Mouse (Mus musculus) embryo, embryonic 9.5 days (tissue): ENCODE data around the gene Tango6.
A peak's percentile ranks its signal among the peaks of the same experiment; 100 is the strongest.

ENCODE experiments used
- DNase-seq: peaks from one replicate; pipeline ENCODE4 v3.0.0-alpha.2; 2017; ENCODE audit errors: extremely low spot score

Gene Tango6

GRCm38 (mm10) chr8:106682971-106683668 lies at the start of gene Tango6:
TSS of gene Tango6 (plus strand) at chr8:106683068.
- DNase-seq, result peak; percentile 89

DNA sequence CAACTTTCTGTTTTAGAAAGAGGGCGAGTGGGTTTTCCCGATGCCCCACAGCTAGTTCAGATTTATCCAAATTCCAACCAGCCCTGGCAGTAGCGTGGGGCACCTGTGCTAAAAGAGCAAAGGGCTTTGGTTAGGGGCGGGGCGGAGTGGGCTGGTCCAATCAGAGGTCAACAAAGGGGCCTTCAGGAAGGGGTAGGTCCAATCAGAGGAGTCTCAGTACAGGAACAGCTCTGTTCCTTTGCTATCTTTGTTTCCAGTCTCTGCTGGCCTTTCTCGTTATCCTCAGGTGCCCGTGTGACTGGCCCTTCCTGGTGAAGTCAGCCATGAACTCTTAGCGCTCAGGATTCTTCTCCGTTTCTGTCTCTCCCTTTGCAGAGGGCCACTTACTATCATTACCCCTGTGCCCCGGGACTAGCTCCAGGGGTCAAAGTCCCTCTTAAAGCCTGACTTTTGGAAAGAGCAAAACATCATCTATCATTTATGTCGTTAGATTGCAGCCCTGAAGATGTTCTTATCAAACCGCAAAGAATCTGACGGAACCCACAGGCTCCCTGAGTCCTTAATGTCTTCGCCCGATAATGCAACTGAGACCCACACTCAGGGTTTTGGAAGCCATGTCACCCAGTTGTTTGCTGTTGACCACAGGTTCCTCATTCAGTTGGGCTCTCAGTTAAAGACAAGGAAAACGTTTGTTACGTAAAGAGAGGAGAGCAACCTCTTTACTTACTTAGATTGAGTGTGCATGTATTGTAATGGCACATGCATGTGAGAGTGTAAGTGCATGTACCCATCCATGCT lies 49.3 kb upstream of the Tango6 start:
- no peak for DNase-seq

DNA sequence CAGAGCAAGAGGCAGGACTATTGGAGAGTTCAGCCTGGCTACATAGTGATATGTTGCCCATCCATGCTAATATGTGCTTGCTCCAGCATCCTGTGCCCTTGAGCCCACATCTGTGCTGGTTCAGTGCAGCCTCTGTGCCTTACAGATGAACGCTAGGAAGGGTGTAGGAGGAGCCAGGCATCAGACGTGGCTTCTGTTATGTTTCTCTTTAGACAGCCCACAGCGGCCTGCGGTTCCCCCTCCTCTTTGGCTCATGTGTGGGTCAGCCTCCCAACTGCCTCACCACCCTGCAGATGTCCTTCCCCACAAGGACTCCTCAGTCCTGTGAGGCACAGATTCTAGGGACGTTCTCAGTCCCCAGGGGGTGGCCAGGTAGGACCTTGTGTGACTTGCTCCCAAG lies 47.6 kb upstream of the Tango6 start:
- DNase-seq, result no peak

DNA sequence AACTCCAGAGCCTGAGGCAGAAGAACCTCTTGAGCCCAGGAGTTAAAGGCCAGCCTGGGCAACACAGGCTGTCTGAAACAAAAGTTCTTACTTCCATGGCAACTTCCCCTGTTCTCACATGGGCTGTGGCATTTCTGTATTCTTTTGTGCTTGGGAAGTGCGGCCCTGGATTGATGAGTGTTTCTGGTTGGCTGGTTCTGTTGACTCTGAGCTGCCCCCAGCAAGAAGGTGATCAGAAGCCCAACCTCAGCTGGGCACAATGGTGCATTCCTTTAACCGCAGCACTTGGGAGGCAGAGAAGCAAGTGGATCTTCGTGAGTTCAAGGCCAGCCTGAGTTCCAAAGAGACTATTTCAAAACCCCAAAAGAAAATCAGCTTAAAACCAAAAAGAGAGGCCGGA lies 45.4 kb upstream of the Tango6 start:
- DNase-seq, result peak; percentile 25

- DNase-seq, result no peak
These were observed 44.0 kb upstream of the Tango6 start for GRCm38 (mm10) chr8:106638768-106639295.

DNA sequence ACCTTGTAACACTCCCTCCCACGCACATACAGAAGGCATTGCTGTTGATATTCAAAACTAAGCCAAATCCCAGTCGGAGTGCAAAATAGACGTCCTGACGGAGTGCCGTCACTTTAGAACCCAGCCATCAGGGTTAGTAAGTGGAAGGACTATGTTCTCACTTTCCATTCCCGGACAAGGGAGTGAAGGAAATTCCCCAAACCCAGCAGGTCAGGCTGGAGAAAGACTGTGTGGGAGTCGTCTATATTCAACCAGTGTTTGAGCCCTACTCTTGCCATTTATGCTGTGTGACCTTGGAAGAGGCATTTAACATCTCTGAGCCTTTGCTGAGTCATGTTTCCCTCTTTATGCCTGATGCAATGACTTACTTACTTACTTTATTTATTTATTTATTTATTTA lies 42.7 kb upstream of the Tango6 start:
- DNase-seq, result no peak

GRCm38 (mm10) chr8:106640921-106641320 lies 41.9 kb upstream of the Tango6 start:
- no peak for DNase-seq

DNA sequence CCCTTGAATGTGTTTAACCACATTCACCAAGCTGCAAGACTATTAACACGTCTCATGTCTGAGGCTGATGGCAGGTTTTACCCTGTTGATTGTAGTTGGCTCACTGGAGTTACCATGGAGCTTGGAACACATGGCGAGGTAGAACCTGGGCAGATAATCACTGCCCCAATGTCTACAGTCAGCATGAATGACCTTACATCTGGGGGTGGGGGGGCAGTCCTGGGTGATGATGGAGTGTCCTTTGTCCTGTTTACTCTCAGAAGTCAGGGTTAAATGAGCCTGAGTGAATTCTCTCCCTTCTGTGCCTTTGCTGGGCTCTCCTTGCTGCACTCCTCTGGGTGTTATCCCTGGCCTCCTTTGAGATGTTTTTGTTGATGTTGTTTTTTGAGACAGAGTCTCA lies 40.7 kb upstream of the Tango6 start:
- DNase-seq, result no peak

DNA sequence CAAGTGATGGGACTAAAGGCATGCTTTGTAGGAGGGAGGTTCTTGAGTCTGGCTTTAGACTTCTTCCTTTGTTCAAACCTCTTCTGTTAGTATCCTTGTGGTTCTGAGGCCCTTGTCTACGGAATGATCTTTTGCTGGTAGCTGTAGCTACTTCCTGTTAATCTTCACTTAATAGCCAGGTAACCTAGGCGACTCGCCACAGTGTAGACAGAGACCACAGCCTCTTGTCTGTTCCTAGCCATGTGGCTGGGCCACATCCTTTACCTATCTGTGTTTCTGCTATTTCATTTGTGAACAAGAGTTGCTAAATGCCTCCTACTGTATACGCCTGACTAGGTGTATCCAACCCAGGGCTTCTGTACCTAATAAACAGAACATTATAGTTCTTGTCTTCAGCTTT lies 39.8 kb upstream of the Tango6 start:
- no peak for DNase-seq

DNA sequence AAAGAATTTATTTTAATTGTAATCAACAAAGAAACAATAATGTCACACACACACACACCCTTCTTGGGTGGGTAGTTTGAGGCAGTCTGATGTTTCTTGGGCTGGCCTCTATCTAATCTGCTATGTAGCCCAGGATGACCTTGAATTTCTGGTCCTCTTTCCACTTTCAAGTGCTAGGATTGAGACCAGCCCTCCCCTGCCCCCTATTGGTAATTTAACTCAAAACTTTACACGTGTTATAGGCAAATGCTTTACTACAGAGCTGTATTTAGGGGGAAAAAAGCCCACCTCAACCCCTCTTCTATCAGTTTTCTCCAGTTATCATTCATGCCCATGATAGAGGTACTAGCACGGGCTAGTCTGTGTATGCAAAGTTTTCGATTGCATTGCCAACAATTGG lies 37.9 kb upstream of the Tango6 start:
- DNase-seq, result no peak

DNA sequence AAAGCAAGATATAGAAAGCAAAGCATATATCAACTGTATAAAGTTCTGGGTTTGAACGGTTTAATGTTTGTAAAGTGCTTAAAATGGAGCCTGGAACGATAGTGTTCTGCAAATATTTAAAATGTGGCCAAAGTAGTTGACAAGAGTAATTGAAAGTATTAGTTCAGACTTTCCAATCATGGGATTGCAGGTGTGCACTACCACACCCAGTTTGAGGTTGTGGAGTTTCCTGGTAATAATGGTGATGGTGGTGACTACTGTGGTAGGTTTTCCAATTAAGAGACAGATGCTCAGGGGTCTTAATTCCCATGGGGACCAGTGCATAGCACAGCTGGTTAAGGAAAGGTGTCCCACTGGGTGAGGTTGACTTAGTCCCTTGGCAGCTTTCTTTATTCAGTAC lies 36.7 kb upstream of the Tango6 start:
- no peak for DNase-seq

GRCm38 (mm10) chr8:106646731-106647130 lies 36.1 kb upstream of the Tango6 start:
- DNase-seq, result no peak

- DNase-seq, result peak; percentile 72
These were observed 35.5 kb upstream of the Tango6 start for GRCm38 (mm10) chr8:106647387-106647786.

- no peak for DNase-seq
These were observed 34.4 kb upstream of the Tango6 start for GRCm38 (mm10) chr8:106648421-106648820.

- DNase-seq, result no peak
These were observed 30.9 kb upstream of the Tango6 start for GRCm38 (mm10) chr8:106651994-106652393.

GRCm38 (mm10) chr8:106656046-106656445 lies 26.8 kb upstream of the Tango6 start:
- no peak for DNase-seq

GRCm38 (mm10) chr8:106672786-106673185 lies 10.1 kb upstream of the Tango6 start:
- DNase-seq, result peak; percentile 15

GRCm38 (mm10) chr8:106674318-106674717 lies 8.6 kb upstream of the Tango6 start:
- DNase-seq, result no peak

GRCm38 (mm10) chr8:106674894-106675293 lies 8.0 kb upstream of the Tango6 start:
- DNase-seq, result no peak

DNA sequence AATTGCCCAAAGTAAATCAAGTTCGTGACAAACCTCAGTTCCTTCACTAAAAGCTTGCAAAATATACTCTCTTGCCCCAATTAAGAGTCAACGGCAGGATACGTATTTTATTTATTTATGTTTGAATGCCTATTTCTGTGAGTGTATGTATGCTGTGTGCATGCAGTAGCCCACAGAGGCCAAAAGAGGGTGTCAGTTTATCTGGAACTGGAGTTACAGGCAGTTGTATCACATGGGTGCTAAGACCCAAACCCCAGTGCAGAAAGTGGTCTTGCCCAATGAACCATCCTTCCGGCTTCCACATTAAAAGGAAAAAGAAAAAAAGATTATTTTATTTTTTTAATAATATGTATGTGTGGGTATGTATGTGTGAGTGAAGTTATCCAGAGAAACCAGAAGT lies 1.5 kb downstream of the Tango6 start:
- DNase-seq, result no peak

DNA sequence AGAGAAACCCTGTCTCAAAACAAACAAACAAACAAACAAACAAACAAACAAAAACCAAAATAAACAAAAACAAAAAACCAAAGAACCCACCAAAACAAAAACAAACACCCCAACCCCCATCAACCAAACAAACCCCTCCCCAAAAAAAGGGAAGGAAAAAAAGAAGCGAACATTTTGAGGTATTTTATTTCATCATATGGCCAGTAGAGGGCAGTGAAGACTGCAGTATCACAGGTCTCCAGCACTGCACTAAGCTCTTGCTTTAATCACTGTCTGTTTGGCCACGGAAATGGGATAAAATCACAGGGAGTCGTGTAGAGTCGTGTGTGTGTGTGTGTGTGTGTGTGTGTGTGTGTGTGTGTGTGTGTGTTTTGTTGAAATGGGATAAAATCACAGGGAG lies 4.6 kb downstream of the Tango6 start:
- DNase-seq, result peak; percentile 47

GRCm38 (mm10) chr8:106697748-106698248 lies 14.9 kb downstream of the Tango6 start:
- DNase-seq, result no peak

GRCm38 (mm10) chr8:106699588-106699987 lies 16.7 kb downstream of the Tango6 start:
- peak; percentile 61 for DNase-seq
